Mouse (Mus musculus): ENCODE results near the gene Pole4. TPM values are rescaled to one million over a fixed set of nuclear protein-coding genes. Genes with fewer than 3 reads are reported as not detected.
A peak's percentile ranks its signal among the peaks of the same experiment; 100 is the strongest.

Pole4 gene
- polyA plus RNA-seq, 1 experiment from 2014 or later, result 97.1 TPM

- H3K27me3 ChIP-seq (ENCODE audit: control insufficient read depth, insufficient read depth, low read length), result no peaks in the 10 kb centered on the region
- H3K4me1 ChIP-seq (ENCODE audit: control insufficient read depth in 2 of 2, insufficient read depth in 2 of 2, low read length in 2 of 2), result no peaks in the 10 kb centered on the region
- no peaks in the 10 kb centered on the region for H3K36me3 ChIP-seq (ENCODE audit: control insufficient read depth, insufficient read depth, low read length)
- no peak overlapping the region for H3K4me2 ChIP-seq (ENCODE audit: low read length)
- no peak overlapping the region for H3K9ac ChIP-seq (ENCODE audit: low read length)
- no peak overlapping the region for H3K4me3 ChIP-seq (ENCODE audit: control insufficient read depth in 1 of 2, insufficient read depth in 1 of 2, low read depth in 1 of 2, low read length in 2 of 2)
- no peak for ATAC-seq (ENCODE audit: insufficient number of reproducible peaks, insufficient read depth, low FRiP score, low read depth)
- 81% methylated on average over 6 of the region's 6 CpGs for WGBS
- no peak overlapping the region for H3K27ac ChIP-seq (replicated peaks in 1 of 2; ENCODE audit: control insufficient read depth in 1 of 2, insufficient read depth in 1 of 2, low read depth in 2 of 2, low read length in 2 of 2)
- H3K9me3 ChIP-seq (ENCODE audit: control insufficient read depth, low read length), result no peaks in the 10 kb centered on the region
Observed at GRCm38 (mm10) chr6:82715253-82715652, 10.1 kb upstream of the Pole4 start.

- WGBS, result 88% methylated on average over 5 of the region's 5 CpGs
- no peak for ATAC-seq (ENCODE audit: insufficient number of reproducible peaks, insufficient read depth, low FRiP score, low read depth)
Observed at GRCm38 (mm10) chr6:82714841-82715240, 9.7 kb upstream of the Pole4 start.

GRCm38 (mm10) chr6:82714243-82714642, 9.1 kb upstream of the Pole4 start:
- WGBS, result 11% methylated on average over 3 of the region's 3 CpGs

More at GRCm38 (mm10) chr6:82714841-82715240, 9.7 kb upstream of the Pole4 start:
- no peaks in the 10 kb centered on the region for H3K27me3 ChIP-seq (ENCODE audit: control insufficient read depth, insufficient read depth, low read length)
- H3K4me3 ChIP-seq (ENCODE audit: control insufficient read depth in 1 of 2, insufficient read depth in 1 of 2, low read depth in 1 of 2, low read length in 2 of 2), result no peak overlapping the region
- no peaks in the 10 kb centered on the region for H3K36me3 ChIP-seq (ENCODE audit: control insufficient read depth, insufficient read depth, low read length)
- no peaks in the 10 kb centered on the region for H3K4me1 ChIP-seq (ENCODE audit: control insufficient read depth in 2 of 2, insufficient read depth in 2 of 2, low read length in 2 of 2)
- no peak overlapping the region for H3K4me2 ChIP-seq (ENCODE audit: low read length)
- H3K9ac ChIP-seq (ENCODE audit: low read length), result no peak overlapping the region
- no peak overlapping the region for H3K27ac ChIP-seq (replicated peaks in 1 of 2; ENCODE audit: control insufficient read depth in 1 of 2, insufficient read depth in 1 of 2, low read depth in 2 of 2, low read length in 2 of 2)
- H3K9me3 ChIP-seq (ENCODE audit: control insufficient read depth, low read length), result no peaks in the 10 kb centered on the region

GRCm38 (mm10) chr6:82707742-82708141, 2.6 kb upstream of the Pole4 start:
- H3K4me2 ChIP-seq (ENCODE audit: low read length), result no peak overlapping the region
- ATAC-seq (ENCODE audit: insufficient number of reproducible peaks, insufficient read depth, low FRiP score, low read depth), result no peak
- WGBS, result 78% methylated on average over 3 of the region's 3 CpGs

More at GRCm38 (mm10) chr6:82714243-82714642, 9.1 kb upstream of the Pole4 start:
- Histone ChIP-seq H3K9ac (ENCODE audit: low read length) (no peak overlapping the region), H3K9me3 (ENCODE audit: control insufficient read depth, low read length) (no peaks in the 10 kb centered on the region), H3K27me3 (ENCODE audit: control insufficient read depth, insufficient read depth, low read length) (no peaks in the 10 kb centered on the region), H3K4me3 (ENCODE audit: control insufficient read depth in 1 of 2, insufficient read depth in 1 of 2, low read depth in 1 of 2, low read length in 2 of 2) (no peak overlapping the region), H3K4me2 (ENCODE audit: low read length) (no peak overlapping the region), H3K36me3 (ENCODE audit: control insufficient read depth, insufficient read depth, low read length) (no peaks in the 10 kb centered on the region), H3K27ac (replicated peaks in 1 of 2; ENCODE audit: control insufficient read depth in 1 of 2, insufficient read depth in 1 of 2, low read depth in 2 of 2, low read length in 2 of 2) (no peak overlapping the region), H3K4me1 (ENCODE audit: control insufficient read depth in 2 of 2, insufficient read depth in 2 of 2, low read length in 2 of 2) (no peaks in the 10 kb centered on the region)
- ATAC-seq (ENCODE audit: insufficient number of reproducible peaks, insufficient read depth, low FRiP score, low read depth), result no peak

GRCm38 (mm10) chr6:82707241-82707640, 2.1 kb upstream of the Pole4 start:
- no peak overlapping the region for H3K4me3 ChIP-seq (ENCODE audit: control insufficient read depth in 1 of 2, insufficient read depth in 1 of 2, low read depth in 1 of 2, low read length in 2 of 2)

More at GRCm38 (mm10) chr6:82707742-82708141, 2.6 kb upstream of the Pole4 start:
- Histone ChIP-seq H3K4me1 (ENCODE audit: control insufficient read depth in 2 of 2, insufficient read depth in 2 of 2, low read length in 2 of 2) (no peaks in the 10 kb centered on the region), H3K4me3 (ENCODE audit: control insufficient read depth in 1 of 2, insufficient read depth in 1 of 2, low read depth in 1 of 2, low read length in 2 of 2) (no peak overlapping the region), H3K27ac (replicated peaks in 1 of 2; ENCODE audit: control insufficient read depth in 1 of 2, insufficient read depth in 1 of 2, low read depth in 2 of 2, low read length in 2 of 2) (no peak overlapping the region), H3K36me3 (ENCODE audit: control insufficient read depth, insufficient read depth, low read length) (no peaks in the 10 kb centered on the region), H3K9me3 (ENCODE audit: control insufficient read depth, low read length) (no peaks in the 10 kb centered on the region), H3K9ac (ENCODE audit: low read length) (no peak overlapping the region), H3K27me3 (ENCODE audit: control insufficient read depth, insufficient read depth, low read length) (no peaks in the 10 kb centered on the region)

GRCm38 (mm10) chr6:82703710-82704109, 1.5 kb downstream of the Pole4 start:
- no peak overlapping the region for H3K4me3 ChIP-seq (ENCODE audit: control insufficient read depth in 1 of 2, insufficient read depth in 1 of 2, low read depth in 1 of 2, low read length in 2 of 2)
- H3K4me1 ChIP-seq (ENCODE audit: control insufficient read depth in 2 of 2, insufficient read depth in 2 of 2, low read length in 2 of 2), result no peaks in the 10 kb centered on the region
- H3K9me3 ChIP-seq (ENCODE audit: control insufficient read depth, low read length), result no peaks in the 10 kb centered on the region
- no peak for ATAC-seq (ENCODE audit: insufficient number of reproducible peaks, insufficient read depth, low FRiP score, low read depth)
- H3K27ac ChIP-seq (replicated peaks in 1 of 2; ENCODE audit: control insufficient read depth in 1 of 2, insufficient read depth in 1 of 2, low read depth in 2 of 2, low read length in 2 of 2), result no peak overlapping the region
- WGBS, result 75% methylated on average over 3 of the region's 3 CpGs
- no peak overlapping the region for H3K4me2 ChIP-seq (ENCODE audit: low read length)
- no peaks in the 10 kb centered on the region for H3K27me3 ChIP-seq (ENCODE audit: control insufficient read depth, insufficient read depth, low read length)
- no peaks in the 10 kb centered on the region for H3K36me3 ChIP-seq (ENCODE audit: control insufficient read depth, insufficient read depth, low read length)
- no peak overlapping the region for H3K9ac ChIP-seq (ENCODE audit: low read length)

More at GRCm38 (mm10) chr6:82707241-82707640, 2.1 kb upstream of the Pole4 start:
- Histone ChIP-seq H3K9me3 (ENCODE audit: control insufficient read depth, low read length) (no peaks in the 10 kb centered on the region), H3K36me3 (ENCODE audit: control insufficient read depth, insufficient read depth, low read length) (no peaks in the 10 kb centered on the region), H3K27ac (replicated peaks in 1 of 2; ENCODE audit: control insufficient read depth in 1 of 2, insufficient read depth in 1 of 2, low read depth in 2 of 2, low read length in 2 of 2) (no peak overlapping the region), H3K9ac (ENCODE audit: low read length) (no peak overlapping the region), H3K27me3 (ENCODE audit: control insufficient read depth, insufficient read depth, low read length) (no peaks in the 10 kb centered on the region), H3K4me1 (ENCODE audit: control insufficient read depth in 2 of 2, insufficient read depth in 2 of 2, low read length in 2 of 2) (no peaks in the 10 kb centered on the region), H3K4me2 (ENCODE audit: low read length) (no peak overlapping the region)
- ATAC-seq (ENCODE audit: insufficient number of reproducible peaks, insufficient read depth, low FRiP score, low read depth), result no peak
- 88% methylated on average over 10 of the region's 10 CpGs for WGBS

- H3K36me3 ChIP-seq (ENCODE audit: control insufficient read depth, insufficient read depth, low read length), result no peaks in the 10 kb centered on the region
- 0 out of 2 replicates have a peak, but pooled peaks have one; percentile 33 for ATAC-seq (ENCODE audit: insufficient number of reproducible peaks, insufficient read depth, low FRiP score, low read depth)
- no peak overlapping the region for H3K4me2 ChIP-seq (ENCODE audit: low read length)
- no peak overlapping the region for H3K9ac ChIP-seq (ENCODE audit: low read length)
- H3K9me3 ChIP-seq (ENCODE audit: control insufficient read depth, low read length), result no peaks in the 10 kb centered on the region
- 27% methylated on average over 16 of the region's 16 CpGs for WGBS
- no peak overlapping the region for H3K4me3 ChIP-seq (ENCODE audit: control insufficient read depth in 1 of 2, insufficient read depth in 1 of 2, low read depth in 1 of 2, low read length in 2 of 2)
- no peaks in the 10 kb centered on the region for H3K27me3 ChIP-seq (ENCODE audit: control insufficient read depth, insufficient read depth, low read length)
- no peak overlapping the region for H3K27ac ChIP-seq (replicated peaks in 1 of 2; ENCODE audit: control insufficient read depth in 1 of 2, insufficient read depth in 1 of 2, low read depth in 2 of 2, low read length in 2 of 2)
- no peaks in the 10 kb centered on the region for H3K4me1 ChIP-seq (ENCODE audit: control insufficient read depth in 2 of 2, insufficient read depth in 2 of 2, low read length in 2 of 2)
Observed at GRCm38 (mm10) chr6:82702593-82703017, 2.6 kb downstream of the Pole4 start.

- Histone ChIP-seq H3K27ac (replicated peaks in 1 of 2; ENCODE audit: control insufficient read depth in 1 of 2, insufficient read depth in 1 of 2, low read depth in 2 of 2, low read length in 2 of 2) (no peak overlapping the region), H3K4me1 (ENCODE audit: control insufficient read depth in 2 of 2, insufficient read depth in 2 of 2, low read length in 2 of 2) (no peaks in the 10 kb centered on the region), H3K9ac (ENCODE audit: low read length) (no peak overlapping the region), H3K36me3 (ENCODE audit: control insufficient read depth, insufficient read depth, low read length) (no peaks in the 10 kb centered on the region), H3K4me2 (ENCODE audit: low read length) (no peak overlapping the region), H3K4me3 (ENCODE audit: control insufficient read depth in 1 of 2, insufficient read depth in 1 of 2, low read depth in 1 of 2, low read length in 2 of 2) (no peak overlapping the region), H3K9me3 (ENCODE audit: control insufficient read depth, low read length) (no peaks in the 10 kb centered on the region), H3K27me3 (ENCODE audit: control insufficient read depth, insufficient read depth, low read length) (no peaks in the 10 kb centered on the region)
- WGBS, result 74% methylated on average over 6 of the region's 6 CpGs
- ATAC-seq (ENCODE audit: insufficient number of reproducible peaks, insufficient read depth, low FRiP score, low read depth), result no peak
Observed at GRCm38 (mm10) chr6:82701296-82701695, 3.9 kb downstream of the Pole4 start.

Measured in heart, embryonic 14.5 days (tissue).